Mouse (Mus musculus) hematopoietic stem cell, adult 5-6 weeks (primary cell): ENCODE measurements at regions not wholly inside any gene's neighbourhood (a gene's known extent, or its start where the extent isn't known, plus 50 kb on each side); places are given as distances from the start of the nearest gene placed in this dataset.
A peak's percentile ranks its signal among the peaks of the same experiment; 100 is the strongest.

Experiments
- ATAC-seq, 2 experiments: fragments of 125-278 bp in 1 of 2; replicated peaks in 1 of 2; 2 replicates each; pipeline ENCODE4 v1.8.0; 2016 to 2017; ENCODE audit warnings: inconsistent platforms in 2 of 2, mild to moderate bottlenecking in 2 of 2, moderate number of reproducible peaks in 2 of 2, low read depth in 1 of 2, moderate TSS enrichment in 1 of 2; ENCODE audit not compliant: low FRiP score in 2 of 2, poor library complexity in 2 of 2, severe bottlenecking in 2 of 2, insufficient read depth in 1 of 2, low TSS enrichment in 1 of 2

- no peak for ATAC-seq
Observed at GRCm38 (mm10) chrX:11466191-11466590, 138.6 kb downstream of the H2al1j start.

- ATAC-seq: no peak
Observed at GRCm38 (mm10) chrX:11479696-11480339, 152.2 kb downstream of the H2al1j start.

GRCm38 (mm10) chrX:11482141-11482540, 154.5 kb downstream of the H2al1j start:
- ATAC-seq: no peak

GRCm38 (mm10) chrX:11486588-11486987, 159.0 kb downstream of the H2al1j start:
- ATAC-seq: no peak

- ATAC-seq: no peak
Observed at GRCm38 (mm10) chrX:11487876-11488275, 160.3 kb downstream of the H2al1j start.

GRCm38 (mm10) chrX:11490146-11490693, 162.6 kb downstream of the H2al1j start:
- no peak for ATAC-seq

GRCm38 (mm10) chrX:11491235-11491634, 163.6 kb downstream of the H2al1j start:
- no peak for ATAC-seq

- ATAC-seq: no peak
Observed at GRCm38 (mm10) chrX:11491676-11492391, 164.2 kb downstream of the H2al1j start.

- ATAC-seq: no peak
Observed at GRCm38 (mm10) chrX:11493526-11494245, 166.1 kb downstream of the H2al1j start.

- ATAC-seq: peak in 1 of 2 experiments; percentile 46; a peak in 1 of 4 replicates
Observed at GRCm38 (mm10) chrX:11494246-11494630, 166.6 kb downstream of the H2al1j start.

GRCm38 (mm10) chrX:11512439-11512838, 184.8 kb downstream of the H2al1j start:
- peak; percentile 60 to 82; a peak in 3 of 4 replicates for ATAC-seq

GRCm38 (mm10) chrX:11512928-11513327, 185.3 kb downstream of the H2al1j start:
- no peak for ATAC-seq

- no peak for ATAC-seq
Observed at GRCm38 (mm10) chrX:11523791-11524190, 196.2 kb downstream of the H2al1j start.

GRCm38 (mm10) chrX:11525326-11525725, 197.7 kb downstream of the H2al1j start:
- no peak for ATAC-seq

- no peak for ATAC-seq
Observed at GRCm38 (mm10) chrX:11528589-11528988, 201.0 kb downstream of the H2al1j start.

GRCm38 (mm10) chrX:11529221-11529620, 201.6 kb downstream of the H2al1j start:
- no peak for ATAC-seq

GRCm38 (mm10) chrX:11532817-11533216, 205.2 kb downstream of the H2al1j start:
- ATAC-seq: no peak

GRCm38 (mm10) chrX:11533871-11534270, 206.2 kb downstream of the H2al1j start:
- no peak for ATAC-seq
